Mouse (Mus musculus): ENCODE measurements around the gene Sirt2.

Sirt2 gene

GRCm38 (mm10) chr7:28796562-28796975 lies 30.0 kb downstream of the Sirt2 start:
- DNase-seq (ENCODE audit: low spot score) = peak; percentile 72

- DNase-seq (ENCODE audit: low spot score) = no peak
These were observed 33.5 kb downstream of the Sirt2 start for GRCm38 (mm10) chr7:28799994-28800393.

GRCm38 (mm10) chr7:28801451-28801850 lies 34.9 kb downstream of the Sirt2 start:
- DNase-seq (ENCODE audit: low spot score) = no peak

GRCm38 (mm10) chr7:28801901-28802670 lies 35.6 kb downstream of the Sirt2 start:
- DNase-seq (ENCODE audit: low spot score) = peak; percentile 67

GRCm38 (mm10) chr7:28802846-28803588 lies 36.5 kb downstream of the Sirt2 start:
- DNase-seq (ENCODE audit: low spot score) = peak; percentile 77

- DNase-seq (ENCODE audit: low spot score) = no peak
These were observed 37.2 kb downstream of the Sirt2 start for GRCm38 (mm10) chr7:28803756-28804155.

GRCm38 (mm10) chr7:28806869-28807268 lies 40.3 kb downstream of the Sirt2 start:
- DNase-seq (ENCODE audit: low spot score) = no peak

GRCm38 (mm10) chr7:28807641-28808220 lies 41.2 kb downstream of the Sirt2 start:
- no peak for DNase-seq (ENCODE audit: low spot score)

GRCm38 (mm10) chr7:28808221-28808941 lies 41.8 kb downstream of the Sirt2 start, which contains the start of gene Hnrnpl:
Gene Hnrnpl, plus strand, starts transcription at chr7:28808541.
- DNase-seq (ENCODE audit: low spot score) = peak; percentile 85

- DNase-seq (ENCODE audit: low spot score) = peak; percentile 96
These were observed 42.4 kb downstream of the Sirt2 start for GRCm38 (mm10) chr7:28808957-28809393.

- peak; percentile 83 for DNase-seq (ENCODE audit: low spot score)
These were observed 43.0 kb downstream of the Sirt2 start for GRCm38 (mm10) chr7:28809401-28810089.

- DNase-seq (ENCODE audit: low spot score) = peak; percentile 100
These were observed 43.9 kb downstream of the Sirt2 start for GRCm38 (mm10) chr7:28810107-28811066.

- DNase-seq (ENCODE audit: low spot score) = peak; percentile 96
These were observed 44.7 kb downstream of the Sirt2 start for GRCm38 (mm10) chr7:28811228-28811627.

GRCm38 (mm10) chr7:28811640-28812275 lies 45.2 kb downstream of the Sirt2 start:
- DNase-seq (ENCODE audit: low spot score) = no peak

GRCm38 (mm10) chr7:28812436-28812835 lies 45.9 kb downstream of the Sirt2 start:
- DNase-seq (ENCODE audit: low spot score) = no peak

- DNase-seq (ENCODE audit: low spot score) = no peak
These were observed 46.4 kb downstream of the Sirt2 start for GRCm38 (mm10) chr7:28812949-28813348.

- DNase-seq (ENCODE audit: low spot score) = no peak
These were observed 47.9 kb downstream of the Sirt2 start for GRCm38 (mm10) chr7:28814306-28815034.

- DNase-seq (ENCODE audit: low spot score) = no peak
These were observed 48.7 kb downstream of the Sirt2 start for GRCm38 (mm10) chr7:28815230-28815629.

- no peak for DNase-seq (ENCODE audit: low spot score)
These were observed 49.7 kb downstream of the Sirt2 start for GRCm38 (mm10) chr7:28816201-28816600.

Data from embryo, embryonic 10.5 days (tissue).